Mouse (Mus musculus): ENCODE measurements at regions not wholly inside any gene's neighbourhood (a gene's known extent, or its start where the extent isn't known, plus 50 kb on each side); places are given as distances from the start of the nearest gene placed in this dataset.

DNA sequence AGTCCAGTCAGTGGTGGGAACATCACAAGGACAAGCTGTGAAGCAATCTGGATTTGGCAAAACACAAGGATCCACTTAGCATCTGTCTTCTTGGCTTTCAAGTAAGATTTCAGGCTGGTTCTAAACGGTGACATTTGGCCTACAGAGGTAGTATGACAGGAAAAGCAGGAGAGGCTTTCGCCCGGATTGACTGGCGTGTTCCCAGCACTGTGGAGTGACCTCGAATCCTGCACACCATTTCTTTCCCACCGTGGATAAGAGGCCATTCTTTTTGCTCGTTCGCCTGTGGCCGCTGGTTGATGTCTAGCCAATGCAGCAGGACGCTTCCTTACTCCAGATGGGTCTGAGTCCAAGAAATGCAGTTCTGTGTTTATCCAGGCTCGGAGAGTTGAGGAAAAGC, 99.6 kb upstream of the Nfe2l3 start:
- peak; percentile 41 to 56 for DNase-seq (ENCODE audit: low spot score in 2 of 2)

DNA sequence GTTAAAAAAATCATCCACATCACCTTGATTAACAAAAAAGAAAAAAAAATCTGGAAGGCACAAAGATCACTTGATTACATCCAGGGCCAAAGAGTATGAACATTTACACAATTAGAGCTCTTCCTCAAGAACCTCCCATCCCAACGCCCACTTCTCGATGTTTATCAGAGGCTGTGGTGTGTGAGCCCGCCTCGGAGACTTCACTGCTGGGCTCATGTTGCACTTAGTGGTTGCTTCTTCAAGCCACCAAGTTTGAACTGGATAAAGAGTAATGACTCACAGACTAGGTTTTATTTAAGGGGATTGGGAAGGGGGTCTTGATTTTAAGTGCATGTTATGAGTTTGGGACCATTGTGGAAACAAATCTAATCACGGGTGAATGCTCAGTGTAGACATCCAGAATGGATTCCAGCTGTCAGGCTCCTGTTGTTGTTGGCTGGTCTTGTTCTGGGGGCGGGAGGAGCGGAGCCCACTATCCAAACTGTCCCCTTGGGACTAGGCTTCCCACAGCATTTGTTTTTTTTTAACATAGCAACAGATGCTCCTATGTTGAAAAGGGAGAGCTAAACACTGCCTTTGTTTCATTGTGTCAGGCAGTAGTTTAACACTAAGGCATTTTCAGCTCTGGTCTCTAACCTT, 98.6 kb upstream of the Nfe2l3 start:
- peak; percentile 68 to 74 for DNase-seq (ENCODE audit: low spot score in 2 of 2)

DNA sequence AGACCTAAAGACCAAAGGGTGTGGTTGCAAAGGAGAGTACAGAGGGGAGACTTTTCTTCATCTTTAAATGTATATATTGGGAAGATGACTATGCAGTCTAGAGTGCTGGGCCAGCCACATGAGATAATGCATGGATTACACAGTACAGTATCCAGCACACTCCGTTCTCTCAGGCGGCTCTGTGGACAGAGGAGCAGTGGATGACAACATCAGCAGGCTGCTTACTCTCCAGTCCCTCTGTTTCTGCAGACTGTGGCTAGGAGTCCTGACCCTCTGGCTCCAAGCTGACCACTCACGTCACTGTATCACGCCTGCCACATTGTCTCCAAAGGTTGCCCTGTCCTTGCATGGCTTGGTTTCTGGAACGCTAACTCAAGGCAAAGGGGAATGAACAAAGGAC, 97.2 kb upstream of the Nfe2l3 start:
- peak in 1 of 2 experiments; percentile 17 for DNase-seq (ENCODE audit: low spot score in 2 of 2)

DNA sequence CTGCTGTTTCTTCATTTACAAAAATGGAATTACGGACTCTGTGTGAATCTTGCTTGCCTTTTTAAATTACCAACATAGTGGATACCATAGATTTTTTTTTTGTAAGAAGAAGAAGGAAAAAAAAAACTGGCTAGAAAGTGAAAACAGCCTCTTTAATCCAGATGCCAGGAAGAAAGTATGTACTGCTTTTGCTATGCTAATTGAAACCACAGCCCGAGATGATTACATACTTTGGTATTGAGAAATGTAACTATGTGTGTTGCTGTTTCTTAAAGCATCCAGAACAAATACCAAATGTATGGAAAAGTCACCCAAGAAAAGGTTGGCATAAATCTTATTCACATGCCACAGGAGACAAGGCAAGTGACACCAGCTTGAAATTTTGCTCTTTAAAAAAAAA, 93.2 kb upstream of the Nfe2l3 start:
- no peak for DNase-seq (ENCODE audit: low spot score in 2 of 2)

DNA sequence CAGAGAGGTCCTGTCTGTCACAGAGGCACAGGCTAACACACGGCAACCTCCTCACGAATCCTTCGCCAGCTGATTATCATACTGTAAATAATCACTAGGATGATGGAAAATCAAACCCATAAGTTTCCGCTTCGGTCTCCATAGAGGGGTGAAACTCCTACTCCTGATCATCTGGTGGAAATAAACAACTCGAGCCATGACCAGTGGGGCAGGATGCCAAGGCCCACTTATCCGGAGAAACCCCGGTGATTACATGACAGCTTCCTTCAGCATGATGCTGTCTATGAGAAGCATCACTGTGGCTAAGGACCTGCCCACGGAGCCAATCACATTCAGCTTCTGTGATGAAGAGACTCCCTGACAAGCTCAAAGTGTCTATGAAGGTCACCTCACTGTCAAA, 84.7 kb upstream of the Nfe2l3 start:
- no peak for DNase-seq (ENCODE audit: low spot score in 2 of 2)

DNA sequence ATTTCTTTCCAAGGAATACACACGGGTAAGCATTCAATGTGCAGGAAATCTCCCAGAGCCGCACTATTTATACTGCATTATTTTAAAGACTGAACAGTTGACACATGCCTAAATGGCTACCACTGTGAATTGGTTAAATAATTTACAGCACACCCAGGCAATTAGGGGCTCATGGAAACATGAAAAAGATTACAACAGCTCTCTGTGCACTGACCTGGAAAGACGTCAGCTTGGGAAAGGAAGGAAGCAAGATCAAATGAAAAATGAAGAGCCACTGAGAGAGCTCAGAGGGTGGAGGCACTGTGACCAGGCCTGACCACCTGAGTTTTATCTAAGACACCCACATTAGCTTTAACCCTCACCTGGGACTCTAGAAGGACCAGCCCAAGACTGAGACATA, 82.7 kb upstream of the Nfe2l3 start:
- no peak for DNase-seq (ENCODE audit: low spot score in 2 of 2)

DNA sequence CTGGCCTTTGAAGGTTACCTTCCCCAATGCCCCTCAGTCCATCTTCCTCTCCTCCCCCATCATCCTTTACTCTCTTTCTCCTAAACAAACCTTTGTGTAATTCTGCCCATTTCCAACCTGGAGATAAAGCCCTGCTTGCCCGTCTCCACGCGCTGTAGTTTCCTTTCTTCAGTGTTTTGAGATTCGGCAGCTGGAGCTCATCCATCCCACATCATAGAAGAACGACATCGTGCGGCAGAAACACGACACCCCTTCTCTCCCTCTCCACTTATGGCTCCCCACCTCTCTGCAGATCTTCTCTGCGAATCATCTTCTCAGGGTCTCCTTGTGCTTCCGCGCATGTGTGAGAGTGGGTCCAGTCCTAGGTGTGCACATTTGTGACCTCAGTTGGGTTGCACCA, 77.4 kb upstream of the Nfe2l3 start:
- DNase-seq (ENCODE audit: low spot score in 2 of 2), result no peak

DNA sequence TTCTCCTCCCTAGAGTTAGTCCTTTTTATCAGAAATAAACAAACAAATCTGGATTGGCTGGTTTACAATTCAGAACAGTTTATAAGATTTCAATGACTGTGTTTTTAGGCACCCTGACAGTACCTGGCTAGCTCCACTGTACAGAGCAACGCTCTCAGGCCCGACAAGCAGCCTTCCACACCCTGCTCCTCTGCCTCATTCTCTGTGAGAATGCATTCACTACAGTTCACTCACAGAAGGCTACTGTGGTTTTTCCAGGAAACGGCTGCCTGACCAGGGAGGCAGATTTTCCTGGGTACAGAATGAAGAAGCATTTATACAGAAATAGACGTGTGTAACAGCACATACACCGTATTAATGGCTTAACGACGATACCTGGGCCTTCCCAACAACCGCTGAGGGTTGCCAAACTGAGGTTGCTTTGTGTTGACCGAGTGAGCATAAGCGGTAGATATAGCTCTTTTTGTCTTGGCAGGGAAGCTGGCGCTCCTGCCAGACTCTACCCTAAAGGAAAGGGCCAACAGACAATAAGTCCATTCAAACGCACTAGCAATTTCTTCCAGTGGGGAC, 70.8 kb upstream of the Nfe2l3 start:
- DNase-seq (ENCODE audit: low spot score in 2 of 2), result no peak

DNA sequence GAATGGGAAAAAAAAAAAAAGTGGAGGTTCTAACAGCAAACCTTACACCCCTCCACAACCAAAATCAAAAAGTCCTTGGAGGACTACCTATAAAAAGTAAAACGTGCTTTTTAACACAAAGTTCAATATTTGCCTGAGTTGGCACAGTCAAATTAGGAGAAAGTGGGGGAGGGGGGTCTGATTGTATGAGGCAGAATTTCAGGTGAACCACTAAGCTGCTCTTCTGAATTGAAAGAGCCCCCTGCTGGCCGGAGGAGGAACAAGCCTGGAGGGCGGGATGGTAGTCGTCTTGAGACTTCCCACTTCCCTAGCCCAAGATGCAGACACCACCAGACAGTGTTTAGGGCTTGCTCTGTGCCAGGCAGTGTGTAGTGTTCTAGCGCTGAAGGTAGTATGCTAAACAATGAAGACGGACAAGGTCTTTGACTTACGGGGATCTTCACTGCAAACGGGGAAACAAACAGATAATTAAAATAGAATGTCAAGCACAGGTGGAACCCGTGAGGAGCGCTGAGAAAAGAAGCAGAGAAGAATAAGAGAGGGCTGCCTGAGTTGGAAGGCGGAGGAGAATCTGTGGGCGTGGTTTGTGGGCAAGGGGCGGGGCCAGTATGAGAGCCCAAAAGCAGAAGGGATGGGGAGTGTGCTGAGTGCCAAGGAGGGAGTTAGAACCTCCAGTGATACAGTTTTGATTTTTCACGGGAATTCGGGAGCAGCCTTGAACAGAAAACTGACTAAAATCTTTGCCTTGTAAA, 69.8 kb upstream of the Nfe2l3 start:
- peak; percentile 58 to 80 for DNase-seq (ENCODE audit: low spot score in 2 of 2)

DNA sequence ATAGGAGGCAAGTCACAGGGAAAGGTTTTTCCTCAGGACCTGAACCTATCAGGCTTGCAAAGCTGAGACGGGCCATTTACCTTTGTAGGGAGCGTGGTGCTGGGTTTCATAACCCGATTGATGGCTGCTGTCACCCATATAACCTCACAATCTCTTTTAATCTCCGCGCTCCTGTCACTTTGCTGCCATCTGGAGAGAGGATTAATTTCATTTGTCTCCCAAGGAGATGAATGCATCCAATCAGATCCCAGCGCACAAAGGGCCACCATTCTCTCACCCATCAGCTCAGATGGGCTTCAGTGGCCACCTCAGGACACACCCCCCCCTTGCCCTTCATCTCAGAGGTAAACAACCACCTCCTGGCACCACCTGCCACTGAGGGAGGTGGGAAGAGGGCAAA, 67.7 kb upstream of the Nfe2l3 start:
- no peak for DNase-seq (ENCODE audit: low spot score in 2 of 2)

DNA sequence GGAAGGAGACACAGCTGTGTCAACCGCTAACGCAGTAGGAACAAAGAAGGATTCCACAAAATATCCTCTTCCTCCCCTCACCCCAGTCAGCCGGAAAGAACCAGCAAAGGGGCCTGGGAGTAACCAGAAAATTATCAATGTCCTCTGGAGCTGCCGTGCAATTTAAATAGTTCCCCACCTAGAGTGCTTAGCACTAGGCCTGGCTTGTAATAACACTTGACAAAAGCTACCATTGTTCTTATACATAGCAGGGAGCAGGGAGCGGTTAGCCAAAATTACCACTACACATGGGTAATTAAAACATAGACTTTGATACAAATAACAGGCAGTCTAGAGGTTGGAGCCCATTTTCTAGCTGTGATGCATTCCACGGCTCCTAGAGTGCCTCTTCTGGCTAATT, 62.7 kb upstream of the Nfe2l3 start:
- DNase-seq (ENCODE audit: low spot score in 2 of 2), result no peak

DNA sequence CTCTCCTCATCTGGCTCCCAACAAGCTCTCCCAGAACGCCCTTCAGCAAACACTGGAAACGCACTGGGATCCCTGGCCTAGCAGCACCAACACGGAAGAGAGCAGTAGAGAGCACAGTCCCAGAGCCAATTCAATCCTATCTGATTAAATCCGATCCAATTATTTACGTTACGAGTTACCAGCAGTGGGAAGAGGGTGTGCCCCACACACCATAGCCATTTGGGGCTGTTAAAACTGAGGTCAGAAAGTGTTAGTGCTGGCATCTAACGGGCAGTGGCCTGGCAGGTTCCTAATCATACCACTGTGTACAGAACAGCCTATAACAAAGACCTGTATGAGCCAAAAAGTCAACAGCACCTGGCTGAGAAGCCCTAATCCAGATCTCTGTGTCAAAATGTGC, 60.1 kb upstream of the Nfe2l3 start:
- no peak for DNase-seq (ENCODE audit: low spot score in 2 of 2)

DNA sequence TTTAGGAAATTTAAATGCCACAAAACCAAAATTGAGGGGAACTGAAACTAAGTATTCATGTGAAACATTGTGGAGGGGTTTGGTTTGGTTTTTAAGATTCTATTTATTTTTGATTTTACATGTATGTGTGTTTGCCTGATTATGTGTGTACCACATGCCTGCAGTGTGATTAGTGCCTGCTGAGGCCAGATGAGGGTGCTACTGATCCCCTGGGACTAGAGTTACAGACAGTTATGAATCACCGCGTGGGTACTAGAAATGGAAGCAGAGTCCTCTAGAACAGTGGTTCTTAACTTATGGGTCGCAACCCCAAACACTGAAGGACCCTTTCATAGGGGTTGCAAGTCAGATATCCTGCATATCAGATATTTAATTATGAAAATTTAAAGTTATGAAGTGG, 54.0 kb upstream of the Nfe2l3 start:
- DNase-seq (ENCODE audit: low spot score in 2 of 2), result no peak

DNA sequence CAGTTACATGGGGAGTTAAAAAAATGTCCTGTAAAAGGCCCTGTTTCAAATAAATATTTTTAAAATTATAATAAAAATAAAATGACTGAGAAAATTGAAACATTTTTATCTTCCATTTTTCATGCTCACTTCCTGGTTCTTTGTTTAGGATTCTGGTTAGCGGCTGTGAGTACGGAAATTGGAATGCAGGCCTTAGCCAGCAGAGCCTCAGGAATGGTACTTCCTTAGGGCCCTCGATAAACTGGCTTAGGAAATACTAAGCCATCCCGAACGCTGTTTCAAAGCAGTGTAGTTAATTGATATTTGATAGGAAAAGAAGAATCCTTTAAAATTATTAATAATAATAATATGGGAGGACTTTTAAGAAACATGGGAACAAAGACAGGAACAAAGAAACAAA, 53.4 kb upstream of the Nfe2l3 start:
- DNase-seq (ENCODE audit: low spot score in 2 of 2), result no peak

DNA sequence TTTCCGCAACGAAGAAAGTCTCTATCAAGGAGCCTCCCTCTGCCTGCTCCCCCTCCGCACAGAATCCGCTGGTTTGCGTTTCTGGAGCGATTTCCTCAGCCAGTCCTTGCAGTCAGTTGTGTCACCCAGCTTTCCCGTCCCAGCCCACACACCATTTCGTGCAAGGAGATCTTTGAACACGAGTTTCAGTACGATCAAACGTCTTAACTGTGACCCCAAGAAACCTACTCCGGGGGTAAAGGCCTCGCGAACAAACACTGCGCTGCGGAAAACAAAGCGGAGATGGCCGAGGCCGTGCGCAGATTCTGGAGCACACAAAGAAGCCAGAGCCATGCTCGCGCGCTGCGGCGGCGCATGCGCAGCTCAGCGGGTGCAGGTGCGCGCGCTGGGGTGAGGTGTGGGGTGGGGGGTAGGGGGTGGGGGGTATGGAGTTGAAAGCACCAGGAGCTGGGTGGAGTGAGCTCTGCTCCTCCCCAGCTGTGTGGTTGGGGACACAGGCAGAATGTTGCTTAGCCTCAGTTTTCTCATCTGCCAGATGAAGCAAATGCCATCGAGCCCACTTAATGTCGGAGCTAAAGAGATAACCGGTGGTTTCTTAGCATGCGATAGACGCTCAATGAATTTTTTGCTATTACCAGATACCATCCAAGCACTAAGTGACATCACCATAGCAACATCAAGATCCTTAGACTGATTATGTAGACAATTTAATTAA, 52.8 kb upstream of the Nfe2l3 start:
- DNase-seq (ENCODE audit: low spot score in 2 of 2), result peak; percentile 25 to 32

DNA sequence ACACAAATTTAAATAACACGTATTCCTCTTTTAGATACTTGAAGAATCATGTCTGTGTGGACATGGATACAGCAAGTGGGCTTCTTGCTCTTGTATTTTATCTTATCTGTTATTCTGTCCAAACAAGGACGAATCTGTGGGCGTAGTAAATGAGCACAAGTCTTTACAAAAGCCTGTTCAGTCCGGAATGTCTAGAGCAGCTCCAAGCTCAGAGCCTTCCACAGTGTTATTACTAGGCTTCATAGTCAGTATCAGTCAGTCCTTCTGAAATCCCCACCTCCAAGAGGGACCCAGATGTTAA, 52.2 kb upstream of the Nfe2l3 start:
- no peak for DNase-seq (ENCODE audit: low spot score in 2 of 2)

DNA sequence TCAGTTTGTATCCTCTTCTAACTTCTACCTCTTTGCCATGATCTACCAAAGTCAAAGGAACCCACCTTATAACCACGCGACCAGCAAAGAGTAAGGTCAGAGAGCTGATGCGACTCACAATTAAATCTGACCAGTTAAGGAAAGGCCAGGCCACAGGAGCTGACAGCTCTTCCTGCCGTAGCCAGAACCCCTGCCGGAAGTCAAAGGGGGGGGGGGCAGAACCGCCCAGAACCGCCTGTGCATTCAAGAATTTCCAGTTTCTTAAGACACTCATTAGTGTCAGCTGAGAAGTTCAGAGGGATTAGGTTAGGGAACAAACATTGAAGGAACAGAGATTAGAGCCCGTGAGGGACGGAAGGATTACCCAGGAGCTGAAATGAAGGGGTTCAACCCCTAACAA, 51.0 kb upstream of the Nfe2l3 start:
- DNase-seq (ENCODE audit: low spot score in 2 of 2), result no peak
